Mouse (Mus musculus) naive thymus-derived CD4-positive, alpha-beta T cell, adult 5 months (primary cell): ENCODE data around the gene Hba-a2. TPM values are rescaled to one million over a fixed set of nuclear protein-coding genes. Genes with fewer than 3 reads are reported as not detected.

Experiments used
- polyA plus RNA-seq: library from polyadenylated mRNA; unstranded; fragments of 100-300 nt; shearing (Covaris generic); gene quantifications from one replicate; pipeline ENCODE4 v1.2.1, GENCODE M21; 2017

Gene Hba-a2
- polyA plus RNA-seq: not detected

DNA sequence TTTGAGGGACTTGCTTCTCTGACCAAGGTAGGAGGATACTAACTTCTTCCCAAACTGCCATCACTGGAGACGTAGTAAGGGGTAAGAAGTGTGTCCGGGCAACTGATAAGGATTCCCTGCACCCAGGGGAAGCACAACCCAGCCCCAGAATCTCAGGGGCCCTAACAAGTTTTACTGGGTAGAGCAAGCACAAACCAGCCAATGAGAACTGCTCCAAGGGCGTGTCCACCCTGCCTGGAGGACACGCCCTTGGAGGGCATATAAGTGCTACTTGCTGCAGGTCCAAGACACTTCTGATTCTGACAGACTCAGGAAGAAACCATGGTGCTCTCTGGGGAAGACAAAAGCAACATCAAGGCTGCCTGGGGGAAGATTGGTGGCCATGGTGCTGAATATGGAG is at the start of gene Hba-a2:
Hba-a2 (plus strand) TSS at position 287 of the 400 bp plus-strand sequence.

DNA sequence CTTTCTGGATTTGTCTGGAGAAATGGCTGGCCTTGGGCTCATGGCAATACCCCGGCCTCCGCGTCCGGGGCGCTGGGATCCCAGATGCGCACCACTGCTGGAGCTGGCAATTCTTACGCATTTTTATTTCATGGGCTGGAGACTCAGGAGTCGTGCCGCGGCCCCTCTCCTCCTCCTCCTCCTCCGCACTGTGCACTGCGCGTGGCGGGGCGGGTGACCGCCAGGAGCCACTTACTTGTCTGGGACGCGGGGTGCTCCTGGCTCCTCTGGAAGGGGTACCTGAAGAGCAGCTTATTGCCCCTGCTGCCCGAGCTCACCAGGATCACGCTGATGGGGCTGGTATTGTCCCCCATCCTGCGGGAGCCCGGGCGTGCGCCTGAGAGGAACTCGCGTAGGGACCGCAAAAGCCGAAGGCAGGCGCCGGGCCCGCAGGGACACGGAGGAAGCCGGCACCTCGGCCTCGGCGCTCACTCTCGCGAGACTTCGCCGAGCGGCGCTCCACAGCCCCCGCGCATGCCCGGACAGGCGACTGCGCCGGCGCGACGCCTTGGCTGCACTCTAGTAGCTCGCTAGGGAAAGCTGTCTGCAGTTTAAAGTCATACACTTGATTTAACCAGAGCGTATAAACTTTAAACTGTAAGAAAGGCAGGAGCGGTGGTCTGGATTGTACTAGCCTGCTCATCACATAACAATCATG is 29.0 kb upstream of the Hba-a2 start, which contains the start of gene Nprl3:
Nprl3 (minus strand) TSS at position 520 of the 697 bp plus-strand sequence.

DNA sequence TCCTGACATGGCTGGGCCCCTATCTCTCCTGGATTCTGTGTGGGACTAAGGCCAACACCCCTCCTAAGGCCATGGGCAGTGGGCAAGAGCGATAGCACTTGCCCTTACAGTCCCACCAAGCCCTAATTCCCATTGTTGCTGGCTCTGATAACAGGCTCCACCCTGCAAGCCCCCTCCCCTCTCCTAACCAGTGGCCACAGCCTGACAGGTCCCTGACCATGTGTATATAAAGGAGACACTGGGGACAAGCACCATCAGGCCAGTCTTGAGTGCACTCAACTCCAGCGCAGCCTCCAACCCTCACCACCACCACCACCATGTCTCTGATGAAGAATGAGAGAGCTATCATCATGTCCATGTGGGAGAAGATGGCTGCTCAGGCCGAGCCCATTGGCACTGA is 19.9 kb upstream of the Hba-a2 start, which contains the start of gene Hba-x:
Hba-x (plus strand) TSS at position 54 of the 400 bp plus-strand sequence.

DNA sequence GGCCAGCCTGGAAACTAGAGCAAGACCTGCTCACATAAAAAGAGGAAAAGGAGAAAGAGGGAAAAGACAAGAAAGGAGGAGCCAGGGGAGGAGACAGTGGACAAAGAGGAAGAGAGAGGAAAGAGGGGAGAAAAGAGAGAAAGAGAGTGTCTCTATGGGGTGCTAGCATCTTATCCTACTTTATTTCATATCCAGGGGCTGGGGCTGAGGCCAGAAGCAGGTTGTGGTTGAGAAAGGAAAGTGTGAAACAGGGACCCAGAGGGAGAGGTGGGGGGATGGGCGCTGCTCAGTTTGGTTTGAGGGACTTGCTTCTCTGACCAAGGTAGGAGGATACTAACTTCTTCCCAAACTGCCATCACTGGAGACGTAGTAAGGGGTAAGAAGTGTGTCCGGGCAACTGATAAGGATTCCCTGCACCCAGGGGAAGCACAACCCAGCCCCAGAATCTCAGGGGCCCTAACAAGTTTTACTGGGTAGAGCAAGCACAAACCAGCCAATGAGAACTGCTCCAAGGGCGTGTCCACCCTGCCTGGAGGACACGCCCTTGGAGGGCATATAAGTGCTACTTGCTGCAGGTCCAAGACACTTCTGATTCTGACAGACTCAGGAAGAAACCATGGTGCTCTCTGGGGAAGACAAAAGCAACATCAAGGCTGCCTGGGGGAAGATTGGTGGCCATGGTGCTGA is 13.1 kb upstream of the Hba-a2 start, which contains the start of gene Hba-a1:
Hba-a1 (plus strand) TSS at position 421 of the 687 bp plus-strand sequence.

DNA sequence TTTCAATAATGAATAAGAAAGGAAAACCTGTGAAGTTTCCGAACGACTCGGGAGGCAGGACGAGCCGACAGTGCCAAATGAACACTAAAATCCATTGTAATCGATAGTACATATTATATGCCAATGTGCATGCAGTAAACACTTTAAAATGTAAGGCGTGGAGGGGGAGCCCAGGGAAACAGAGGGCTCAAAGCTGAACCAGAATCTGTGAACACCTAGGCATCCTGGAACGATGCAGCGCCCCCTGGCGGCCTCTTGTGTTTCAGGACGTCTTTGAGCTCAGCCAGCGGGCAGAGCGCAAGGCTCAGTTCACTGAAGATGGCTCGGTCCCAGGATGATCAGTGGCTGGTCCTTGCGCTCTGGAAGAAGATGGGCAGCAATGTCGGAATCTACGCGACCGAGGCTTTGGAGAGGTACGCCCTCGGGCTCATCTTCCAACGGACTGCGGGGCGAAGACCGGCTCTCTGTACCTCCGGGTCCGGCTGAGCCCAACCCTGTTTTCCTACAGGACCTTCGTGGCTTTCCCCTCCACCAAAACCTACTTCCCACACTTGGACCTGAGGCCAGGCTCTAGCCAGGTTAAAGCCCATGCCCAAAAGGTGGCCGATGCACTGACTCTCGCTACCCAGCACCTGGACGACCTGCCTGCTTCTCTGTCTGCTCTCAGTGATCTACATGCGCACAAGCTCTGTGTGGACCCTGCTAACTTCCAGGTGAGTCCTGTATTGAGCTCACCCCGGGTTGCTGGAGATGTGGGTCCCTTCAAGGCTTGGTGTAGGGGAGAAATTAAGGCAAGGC is 9.4 kb upstream of the Hba-a2 start, which contains the start of gene Hbq1b:
Hbq1b (plus strand) TSS at position 271 of the 798 bp plus-strand sequence.

DNA sequence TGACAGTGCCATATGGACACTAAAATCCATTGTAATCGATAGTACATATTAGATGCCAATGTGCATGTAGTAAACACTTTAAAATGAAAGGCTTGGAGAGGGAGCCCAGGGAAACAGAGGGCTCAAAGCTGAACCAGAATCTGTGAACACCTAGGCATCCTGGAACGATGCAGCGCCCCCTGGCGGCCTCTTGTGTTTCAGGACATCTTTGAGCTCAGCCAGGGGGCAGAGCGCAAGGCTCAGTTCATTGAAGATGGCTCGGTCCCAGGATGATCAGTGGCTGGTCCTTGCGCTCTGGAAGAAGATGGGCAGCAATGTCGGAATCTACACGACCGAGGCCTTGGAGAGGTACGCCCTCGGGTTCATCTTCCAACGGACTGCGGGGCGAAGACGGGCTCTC is 3.6 kb downstream of the Hba-a2 start, which contains the start of gene Hbq1a:
Hbq1a (plus strand) TSS at position 205 of the 400 bp plus-strand sequence.

Other genes starting within 250 kb of the Hba-a2 start
- gene Il9r, start 96.2 kb upstream of the Hba-a2 start, polyA plus RNA-seq: not detected
- gene Snrnp25, start 91.1 kb upstream of the Hba-a2 start, polyA plus RNA-seq: 15.5 TPM
- gene Rhbdf1, start 74.2 kb upstream of the Hba-a2 start, polyA plus RNA-seq: not detected
- 19.8 TPM for gene Mpg, start 70.0 kb upstream of the Hba-a2 start, polyA plus RNA-seq
- gene Nprl3, start 28.8 kb upstream of the Hba-a2 start, polyA plus RNA-seq: 49.7 TPM
- gene Hba-x, start 20.1 kb upstream of the Hba-a2 start, polyA plus RNA-seq: not detected
- not detected for gene Hba-a1, start 13.0 kb upstream of the Hba-a2 start, polyA plus RNA-seq
- gene Hbq1b, start 9.5 kb upstream of the Hba-a2 start, polyA plus RNA-seq: not detected
- not detected for gene Hbq1a, start 3.6 kb downstream of the Hba-a2 start, polyA plus RNA-seq
- not detected for gene Sh3pxd2b, start 51.3 kb downstream of the Hba-a2 start, polyA plus RNA-seq
- gene Ubtd2, start 158.9 kb downstream of the Hba-a2 start, polyA plus RNA-seq: 8.8 TPM
- gene Efcab9, start 235.6 kb downstream of the Hba-a2 start, polyA plus RNA-seq: 0.78 TPM
- gene Stk10, start 236.8 kb downstream of the Hba-a2 start, polyA plus RNA-seq: 263 TPM